Comparison of ENCODE assay signal across 10 mouse cellular contexts in the genomic region with DNA sequence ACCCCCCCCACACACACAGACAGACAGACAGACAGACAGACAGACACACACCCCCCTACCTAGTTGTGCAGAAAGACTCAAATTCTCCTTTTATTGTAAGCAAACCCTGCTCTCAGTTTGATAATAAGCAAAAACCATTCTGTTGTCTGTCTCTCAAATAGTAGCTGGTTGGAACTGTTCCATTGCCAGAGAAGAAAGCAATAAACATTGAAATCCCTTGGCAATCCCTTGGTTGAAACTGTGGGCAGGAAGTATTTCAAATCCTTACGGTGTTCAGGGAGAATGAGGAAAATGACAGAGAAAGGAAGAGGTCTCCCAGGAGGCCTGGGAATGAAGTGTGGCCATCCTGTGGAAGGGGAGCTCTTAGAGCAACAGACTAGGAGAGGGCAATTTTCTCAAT.
A peak's percentile ranks its signal among the peaks of the same experiment; 100 is the strongest.
DNase-seq lines count a peak whose midpoint lies in the region; ATAC-seq and TF ChIP-seq lines count a peak whose summit lies in the region.
"Had no signal": no experiment of that assay in that cellular context is flagged by ENCODE, and none has a peak within 500 bp of the region (broad histone marks: within the 10 kb centered on the region; RNA-seq: fewer than 3 reads in every experiment).

No protein-coding gene starts in this region.

- peaks cover 3% of the 10 kb centered on the region; the same call in 1 of the 2 replicates for H3K79me2 ChIP-seq in heart, adult 2 months (replicated peaks; ENCODE audit: control insufficient read depth, insufficient read depth, low read length)

- H3K4me2 ChIP-seq in heart, embryonic 13.5 days = no peak overlapping the region
- H3K4me2 ChIP-seq in lung, embryonic 14.5 days = no peak overlapping the region
- no peak overlapping the region for H3K4me2 ChIP-seq in embryonic facial prominence, embryonic 13.5 days
- no peak overlapping the region for H3K4me2 ChIP-seq in limb, embryonic 11.5 days (ENCODE audit: low read depth, severe bottlenecking)
- H3K4me2 ChIP-seq: heart, embryonic 11.5 days had no signal

- H3K4me3 ChIP-seq in heart, embryonic 13.5 days = no peak overlapping the region
- no peak overlapping the region for H3K4me3 ChIP-seq in heart, adult 2 months
- no peak overlapping the region for H3K4me3 ChIP-seq in lung, embryonic 14.5 days (ENCODE audit: low read depth, low read length)
- H3K4me3 ChIP-seq in lung, adult 2 months (replicated peaks; ENCODE audit: extremely low read depth, low read depth, low read length) = no peak overlapping the region
- no peak overlapping the region for H3K4me3 ChIP-seq in embryonic facial prominence, embryonic 13.5 days
- no peak overlapping the region for H3K4me3 ChIP-seq in limb, embryonic 11.5 days (ENCODE audit: low read depth, low read length)

- no peak for DNase-seq in heart, adult 2 months
- no peak for DNase-seq in lung, embryonic 14.5 days
- no peak for DNase-seq in lung, adult 2 months
- DNase-seq in limb, embryonic 11.5 days (ENCODE audit: low spot score) = no peak
- no peak for DNase-seq in left cerebral cortex, adult 8-10 months (ENCODE audit: low spot score in 2 of 2)
- DNase-seq: thymus, adult 18-20 months had no signal

- TF ChIP-seq CTCF in heart, adult 2 months (IDR thresholded peaks at IDR 0.05) = no peak
- TF ChIP-seq CTCF in lung, embryonic 14.5 days (IDR thresholded peaks at IDR 0.05; ENCODE audit: low read depth) = no peak
- TF ChIP-seq CTCF in lung, adult 2 months (IDR thresholded peaks at IDR 0.05; ENCODE audit: insufficient read depth, low read length) = no peak

- H3K36me3 ChIP-seq in heart, embryonic 13.5 days = no peaks in the 10 kb centered on the region
- peaks cover 2% of the 10 kb centered on the region; the same call in 1 of the 2 replicates for H3K36me3 ChIP-seq in heart, adult 2 months (ENCODE audit: control insufficient read depth, insufficient read depth, low read length)
- H3K36me3 ChIP-seq in lung, embryonic 14.5 days (ENCODE audit: insufficient read depth) = peaks cover 2% of the 10 kb centered on the region; the same call in 1 of the 2 replicates
- no peaks in the 10 kb centered on the region for H3K36me3 ChIP-seq in embryonic facial prominence, embryonic 13.5 days
- H3K36me3 ChIP-seq in limb, embryonic 11.5 days (ENCODE audit: control insufficient read depth, insufficient read depth, low read length) = no peaks in the 10 kb centered on the region

- H3K9me3 ChIP-seq in heart, embryonic 13.5 days = no peaks in the 10 kb centered on the region
- no peaks in the 10 kb centered on the region for H3K9me3 ChIP-seq in lung, embryonic 14.5 days (ENCODE audit: low read depth, low read length)
- no peaks in the 10 kb centered on the region for H3K9me3 ChIP-seq in embryonic facial prominence, embryonic 13.5 days
- H3K9me3 ChIP-seq in limb, embryonic 11.5 days (ENCODE audit: control insufficient read depth, low read length) = no peaks in the 10 kb centered on the region

- TF ChIP-seq POLR2A in heart, adult 2 months (IDR thresholded peaks at IDR 0.05; ENCODE audit: insufficient read depth, low read depth, low read length) = no peak
- TF ChIP-seq POLR2A in lung, adult 2 months (IDR thresholded peaks at IDR 0.05; ENCODE audit: borderline replicate concordance, extremely low read depth, low read depth, low read length) = no peak

- intact Hi-C loops in heart, adult 2 months (cut with DNase I) = loop anchor here (5.0 kb wide), 2 partner anchors 36 to 56 kb away; no protein-coding TSS in a partner anchor

- no peak overlapping the region for H3K9ac ChIP-seq in heart, embryonic 13.5 days
- H3K9ac ChIP-seq in heart, adult 2 months (ENCODE audit: low read depth, low read length) = no peak overlapping the region
- H3K9ac ChIP-seq in lung, embryonic 14.5 days = no peak overlapping the region
- no peak overlapping the region for H3K9ac ChIP-seq in embryonic facial prominence, embryonic 13.5 days
- no peak overlapping the region for H3K9ac ChIP-seq in limb, embryonic 11.5 days (ENCODE audit: low read length)

- no peak for ATAC-seq in heart, embryonic 13.5 days (ENCODE audit: extremely low read depth, insufficient number of reproducible peaks, low FRiP score, low TSS enrichment)
- no peak for ATAC-seq in lung, embryonic 14.5 days (ENCODE audit: insufficient read depth)
- no peak for ATAC-seq in embryonic facial prominence, embryonic 13.5 days (ENCODE audit: insufficient number of reproducible peaks, insufficient read depth, low FRiP score, low TSS enrichment, low read depth)
- ATAC-seq in limb, embryonic 11.5 days (ENCODE audit: insufficient number of reproducible peaks, low FRiP score, low TSS enrichment, low read depth) = no peak
- no peak for ATAC-seq in megakaryocyte-erythroid progenitor cell, adult 5-6 weeks (replicated peaks; ENCODE audit: low FRiP score, low TSS enrichment, poor library complexity, severe bottlenecking)

- H3K27me3 ChIP-seq in heart, embryonic 13.5 days (replicated peaks) = no peaks in the 10 kb centered on the region
- H3K27me3 ChIP-seq in heart, adult 2 months (ENCODE audit: control insufficient read depth, insufficient read depth, low read length) = no peaks in the 10 kb centered on the region
- H3K27me3 ChIP-seq in lung, embryonic 14.5 days (ENCODE audit: insufficient read depth, low read length) = no peaks in the 10 kb centered on the region
- no peaks in the 10 kb centered on the region for H3K27me3 ChIP-seq in embryonic facial prominence, embryonic 13.5 days
- H3K27me3 ChIP-seq in limb, embryonic 11.5 days (ENCODE audit: control insufficient read depth, insufficient read depth, low read length) = no peaks in the 10 kb centered on the region

- TF ChIP-seq EP300 in heart, adult 2 months (IDR thresholded peaks at IDR 0.05; ENCODE audit: insufficient read depth, low read depth, low read length) = no peak

- 48% methylated on average over 1 of the region's 1 CpGs for WGBS in heart, embryonic 13.5 days
- 21% methylated on average over 1 of the region's 1 CpGs for WGBS in heart, adult 2 months
- 29% methylated on average over 1 of the region's 1 CpGs for WGBS in lung, embryonic 14.5 days
- WGBS in lung, adult 2 months = 29% methylated on average over 1 of the region's 1 CpGs
- WGBS in embryonic facial prominence, embryonic 13.5 days = 26% methylated on average over 1 of the region's 1 CpGs
- 47% methylated on average over 1 of the region's 1 CpGs for WGBS in limb, embryonic 11.5 days

- peaks cover 75% of the 10 kb centered on the region for H3K4me1 ChIP-seq in heart, embryonic 13.5 days
- peaks cover 16% of the 10 kb centered on the region for H3K4me1 ChIP-seq in heart, adult 2 months (ENCODE audit: control insufficient read depth, insufficient read depth, low read length)
- peaks cover 27% of the 10 kb centered on the region for H3K4me1 ChIP-seq in lung, embryonic 14.5 days (ENCODE audit: insufficient read depth)
- peaks cover 26% of the 10 kb centered on the region for H3K4me1 ChIP-seq in lung, adult 2 months (ENCODE audit: control insufficient read depth, insufficient read depth, low read length)
- peaks cover 64% of the 10 kb centered on the region for H3K4me1 ChIP-seq in embryonic facial prominence, embryonic 13.5 days
- peaks cover 18% of the 10 kb centered on the region for H3K4me1 ChIP-seq in limb, embryonic 11.5 days (ENCODE audit: control insufficient read depth, insufficient read depth, low read length)

- peak overlapping the region; percentile 63 for H3K27ac ChIP-seq in heart, embryonic 13.5 days (replicated peaks)
- no peak overlapping the region for H3K27ac ChIP-seq in heart, adult 2 months
- peak overlapping the region; percentile 6; the same call in 1 of the 2 replicates for H3K27ac ChIP-seq in lung, embryonic 14.5 days (ENCODE audit: low read depth)
- peak overlapping the region; percentile 64 for H3K27ac ChIP-seq in embryonic facial prominence, embryonic 13.5 days
- peak overlapping the region; percentile 69 for H3K27ac ChIP-seq in limb, embryonic 11.5 days (replicated peaks; ENCODE audit: low read depth, low read length)
